Mouse (Mus musculus): ENCODE measurements around the gene Fbxl18.

DNA sequence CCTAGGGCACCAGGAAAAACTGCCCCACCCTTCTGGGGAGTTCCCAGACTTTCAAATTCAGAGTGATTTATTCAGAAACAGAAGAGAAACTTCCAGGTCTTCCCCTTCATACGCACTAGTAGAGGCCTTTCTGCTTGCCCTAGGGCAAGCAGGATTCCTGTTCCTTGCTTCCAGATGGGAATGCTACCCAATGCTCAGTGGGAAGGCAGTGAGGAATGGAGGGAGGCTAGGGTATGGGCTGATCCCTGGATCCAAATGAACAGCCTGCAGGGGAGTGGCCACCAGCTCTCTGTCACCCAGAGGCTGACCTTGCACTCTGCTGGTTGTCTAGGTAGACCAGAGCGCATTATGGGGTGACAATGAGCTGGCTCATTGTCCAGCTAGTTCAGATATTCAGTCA is 16.4 kb upstream of the Fbxl18 start:
- no peak for TF ChIP-seq POLR2A (IDR thresholded peaks at IDR 0.05; ENCODE audit: control insufficient read depth in 1 of 2, insufficient read depth in 1 of 2, low read depth in 1 of 2, low read length in 2 of 2, poor library complexity in 1 of 2)
- no peak for TF ChIP-seq MAX (IDR thresholded peaks at IDR 0.05; ENCODE audit: low read length)
